Mouse (Mus musculus): ENCODE results near the gene Prune2. TPM values are rescaled to one million over a fixed set of nuclear protein-coding genes. Genes with fewer than 3 reads are reported as not detected.

The Prune2 gene
- polyA plus RNA-seq, 1 experiment from 2014 or later = 7.7 TPM

- Histone ChIP-seq H3K9ac (replicated peaks; ENCODE audit: low read length) (no peak overlapping the region), H3K4me3 (replicated peaks; ENCODE audit: low read depth, low read length) (no peak overlapping the region), H3K36me3 (ENCODE audit: control insufficient read depth, insufficient read depth, low read length) (no peaks in the 10 kb centered on the region), H3K27ac (replicated peaks; ENCODE audit: low read depth, low read length) (no peak overlapping the region), H3K27me3 (ENCODE audit: control insufficient read depth, insufficient read depth, low read length) (no peaks in the 10 kb centered on the region), H3K4me1 (ENCODE audit: control insufficient read depth, insufficient read depth, low read length) (no peaks in the 10 kb centered on the region), H3K9me3 (ENCODE audit: control insufficient read depth, low read length) (no peaks in the 10 kb centered on the region), H3K4me2 (ENCODE audit: low read length) (no peak overlapping the region)
- DNase-seq (no peak), ATAC-seq (ENCODE audit: low FRiP score, low TSS enrichment) (no peak)
- WGBS = 89% methylated on average over 7 of the region's 7 CpGs
These were observed 113.1 kb downstream of the Prune2 start for GRCm38 (mm10) chr19:17069067-17069466.

- no peak overlapping the region for H3K27ac ChIP-seq (replicated peaks; ENCODE audit: low read depth, low read length)
- 92% methylated on average over 5 of the region's 5 CpGs for WGBS
- H3K36me3 ChIP-seq (ENCODE audit: control insufficient read depth, insufficient read depth, low read length) = no peaks in the 10 kb centered on the region
- no peaks in the 10 kb centered on the region for H3K4me1 ChIP-seq (ENCODE audit: control insufficient read depth, insufficient read depth, low read length)
- no peaks in the 10 kb centered on the region for H3K9me3 ChIP-seq (ENCODE audit: control insufficient read depth, low read length)
- H3K27me3 ChIP-seq (ENCODE audit: control insufficient read depth, insufficient read depth, low read length) = no peaks in the 10 kb centered on the region
- no peak overlapping the region for H3K4me3 ChIP-seq (replicated peaks; ENCODE audit: low read depth, low read length)
- H3K9ac ChIP-seq (replicated peaks; ENCODE audit: low read length) = no peak overlapping the region
- no peak overlapping the region for H3K4me2 ChIP-seq (ENCODE audit: low read length)
- no peak for DNase-seq
- ATAC-seq (ENCODE audit: low FRiP score, low TSS enrichment) = no peak
These were observed 115.3 kb downstream of the Prune2 start for GRCm38 (mm10) chr19:17071205-17071604.

- Histone ChIP-seq H3K27me3 (ENCODE audit: control insufficient read depth, insufficient read depth, low read length) (no peaks in the 10 kb centered on the region), H3K4me2 (ENCODE audit: low read length) (no peak overlapping the region), H3K9me3 (ENCODE audit: control insufficient read depth, low read length) (no peaks in the 10 kb centered on the region), H3K4me1 (ENCODE audit: control insufficient read depth, insufficient read depth, low read length) (no peaks in the 10 kb centered on the region), H3K4me3 (replicated peaks; ENCODE audit: low read depth, low read length) (no peak overlapping the region), H3K27ac (replicated peaks; ENCODE audit: low read depth, low read length) (no peak overlapping the region), H3K36me3 (ENCODE audit: control insufficient read depth, insufficient read depth, low read length) (no peaks in the 10 kb centered on the region), H3K9ac (replicated peaks; ENCODE audit: low read length) (no peak overlapping the region)
- DNase-seq (no peak), ATAC-seq (ENCODE audit: low FRiP score, low TSS enrichment) (no peak)
- WGBS = 91% methylated on average over 1 of the region's 1 CpGs
These were observed 116.3 kb downstream of the Prune2 start for GRCm38 (mm10) chr19:17072245-17072644.

- ATAC-seq (ENCODE audit: low FRiP score, low TSS enrichment) = peak; percentile 69; the same call in 1 of the 2 replicates
- 44% methylated on average over 8 of the region's 8 CpGs for WGBS
- no peaks in the 10 kb centered on the region for H3K27me3 ChIP-seq (ENCODE audit: control insufficient read depth, insufficient read depth, low read length)
- no peak overlapping the region for H3K4me2 ChIP-seq (ENCODE audit: low read length)
- no peaks in the 10 kb centered on the region for H3K9me3 ChIP-seq (ENCODE audit: control insufficient read depth, low read length)
- no peak overlapping the region for H3K4me3 ChIP-seq (replicated peaks; ENCODE audit: low read depth, low read length)
- H3K4me1 ChIP-seq (ENCODE audit: control insufficient read depth, insufficient read depth, low read length) = no peaks in the 10 kb centered on the region
- H3K36me3 ChIP-seq (ENCODE audit: control insufficient read depth, insufficient read depth, low read length) = no peaks in the 10 kb centered on the region
- H3K9ac ChIP-seq (replicated peaks; ENCODE audit: low read length) = no peak overlapping the region
- H3K27ac ChIP-seq (replicated peaks; ENCODE audit: low read depth, low read length) = no peak overlapping the region
- DNase-seq = peak; percentile 52
These were observed 122.9 kb downstream of the Prune2 start for GRCm38 (mm10) chr19:17078643-17079316.

- WGBS = 84% methylated on average over 10 of the region's 10 CpGs
- Histone ChIP-seq H3K4me2 (ENCODE audit: low read length) (no peak overlapping the region), H3K36me3 (ENCODE audit: control insufficient read depth, insufficient read depth, low read length) (no peaks in the 10 kb centered on the region), H3K9me3 (ENCODE audit: control insufficient read depth, low read length) (no peaks in the 10 kb centered on the region), H3K4me3 (replicated peaks; ENCODE audit: low read depth, low read length) (no peak overlapping the region), H3K4me1 (ENCODE audit: control insufficient read depth, insufficient read depth, low read length) (no peaks in the 10 kb centered on the region), H3K27ac (replicated peaks; ENCODE audit: low read depth, low read length) (no peak overlapping the region), H3K9ac (replicated peaks; ENCODE audit: low read length) (no peak overlapping the region), H3K27me3 (ENCODE audit: control insufficient read depth, insufficient read depth, low read length) (no peaks in the 10 kb centered on the region)
- DNase-seq (no peak), ATAC-seq (ENCODE audit: low FRiP score, low TSS enrichment) (no peak)
These were observed 125.5 kb downstream of the Prune2 start for GRCm38 (mm10) chr19:17081382-17081781.

- Histone ChIP-seq H3K27ac (replicated peaks; ENCODE audit: low read depth, low read length) (no peak overlapping the region), H3K4me3 (replicated peaks; ENCODE audit: low read depth, low read length) (no peak overlapping the region), H3K4me2 (ENCODE audit: low read length) (no peak overlapping the region), H3K27me3 (ENCODE audit: control insufficient read depth, insufficient read depth, low read length) (no peaks in the 10 kb centered on the region), H3K4me1 (ENCODE audit: control insufficient read depth, insufficient read depth, low read length) (no peaks in the 10 kb centered on the region), H3K9me3 (ENCODE audit: control insufficient read depth, low read length) (no peaks in the 10 kb centered on the region), H3K36me3 (ENCODE audit: control insufficient read depth, insufficient read depth, low read length) (no peaks in the 10 kb centered on the region), H3K9ac (replicated peaks; ENCODE audit: low read length) (no peak overlapping the region)
- 35% methylated on average over 8 of the region's 8 CpGs for WGBS
- DNase-seq (peak; percentile 13), ATAC-seq (ENCODE audit: low FRiP score, low TSS enrichment) (no peak)
These were observed 138.1 kb downstream of the Prune2 start for GRCm38 (mm10) chr19:17094067-17094466.

- Histone ChIP-seq H3K36me3 (ENCODE audit: control insufficient read depth, insufficient read depth, low read length) (no peaks in the 10 kb centered on the region), H3K4me1 (ENCODE audit: control insufficient read depth, insufficient read depth, low read length) (no peaks in the 10 kb centered on the region), H3K9ac (replicated peaks; ENCODE audit: low read length) (no peak overlapping the region), H3K9me3 (ENCODE audit: control insufficient read depth, low read length) (no peaks in the 10 kb centered on the region), H3K27ac (replicated peaks; ENCODE audit: low read depth, low read length) (no peak overlapping the region), H3K4me2 (ENCODE audit: low read length) (no peak overlapping the region), H3K4me3 (replicated peaks; ENCODE audit: low read depth, low read length) (no peak overlapping the region), H3K27me3 (ENCODE audit: control insufficient read depth, insufficient read depth, low read length) (no peaks in the 10 kb centered on the region)
- WGBS = 83% methylated on average over 2 of the region's 2 CpGs
- ATAC-seq (ENCODE audit: low FRiP score, low TSS enrichment) (no peak), DNase-seq (no peak)
These were observed 140.4 kb downstream of the Prune2 start for GRCm38 (mm10) chr19:17096338-17096737.

- H3K4me2 ChIP-seq (ENCODE audit: low read length) = no peak overlapping the region
- H3K27me3 ChIP-seq (ENCODE audit: control insufficient read depth, insufficient read depth, low read length) = no peaks in the 10 kb centered on the region
- DNase-seq (no peak), ATAC-seq (ENCODE audit: low FRiP score, low TSS enrichment) (no peak)
- 77% methylated on average over 6 of the region's 6 CpGs for WGBS
- no peaks in the 10 kb centered on the region for H3K4me1 ChIP-seq (ENCODE audit: control insufficient read depth, insufficient read depth, low read length)
- no peaks in the 10 kb centered on the region for H3K9me3 ChIP-seq (ENCODE audit: control insufficient read depth, low read length)
- H3K36me3 ChIP-seq (ENCODE audit: control insufficient read depth, insufficient read depth, low read length) = no peaks in the 10 kb centered on the region
- H3K4me3 ChIP-seq (replicated peaks; ENCODE audit: low read depth, low read length) = no peak overlapping the region
- H3K27ac ChIP-seq (replicated peaks; ENCODE audit: low read depth, low read length) = no peak overlapping the region
- H3K9ac ChIP-seq (replicated peaks; ENCODE audit: low read length) = no peak overlapping the region
These were observed 141.3 kb downstream of the Prune2 start for GRCm38 (mm10) chr19:17097210-17097609.

GRCm38 (mm10) chr19:17108782-17109181 is 152.9 kb downstream of the Prune2 start:
- Histone ChIP-seq H3K9me3 (ENCODE audit: control insufficient read depth, low read length) (no peaks in the 10 kb centered on the region), H3K4me1 (ENCODE audit: control insufficient read depth, insufficient read depth, low read length) (no peaks in the 10 kb centered on the region), H3K9ac (replicated peaks; ENCODE audit: low read length) (no peak overlapping the region), H3K4me3 (replicated peaks; ENCODE audit: low read depth, low read length) (no peak overlapping the region), H3K36me3 (ENCODE audit: control insufficient read depth, insufficient read depth, low read length) (no peaks in the 10 kb centered on the region), H3K27me3 (ENCODE audit: control insufficient read depth, insufficient read depth, low read length) (no peaks in the 10 kb centered on the region), H3K27ac (replicated peaks; ENCODE audit: low read depth, low read length) (no peak overlapping the region), H3K4me2 (ENCODE audit: low read length) (no peak overlapping the region)
- no peak for ATAC-seq (ENCODE audit: low FRiP score, low TSS enrichment)
- no peak for DNase-seq
- WGBS = 79% methylated on average over 8 of the region's 8 CpGs

Data from midbrain, embryonic 14.5 days (tissue).